Mouse (Mus musculus): Measurements from ENCODE around the gene Ggt6.
"Not testable (repeated sequence)": the region's sequence is repeated elsewhere in the genome, so short reads cannot be mapped to it uniquely, and the experiment has no call there.

The Ggt6 gene

GRCm38 (mm10) chr11:72436756-72437650 lies 1.7 kb downstream of the Ggt6 start:
- peak in 1 of 2 experiments; percentile 76 for DNase-seq (ENCODE audit: inconsistent age in 2 of 2, low spot score in 1 of 2)

GRCm38 (mm10) chr11:72438411-72438810 lies 3.1 kb downstream of the Ggt6 start:
- DNase-seq (ENCODE audit: inconsistent age in 2 of 2, low spot score in 1 of 2): no peak

DNA sequence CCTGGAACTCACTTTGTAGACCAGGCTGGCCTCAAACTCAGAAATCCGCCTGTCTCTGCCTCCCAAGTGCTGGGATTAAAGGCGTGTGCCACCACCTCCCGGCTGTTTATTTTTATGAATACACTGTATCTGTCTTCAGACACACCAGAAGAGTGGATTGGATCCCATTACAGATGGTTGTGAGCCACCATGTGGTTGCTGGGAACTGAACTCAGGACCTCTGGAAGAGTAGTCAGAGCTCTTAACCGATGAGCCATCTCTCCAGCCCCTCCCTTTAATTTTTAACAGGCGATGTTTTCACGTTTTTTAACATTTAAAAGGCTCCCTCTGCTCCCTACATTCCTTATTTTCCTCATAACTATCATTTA lies 5.3 kb downstream of the Ggt6 start:
- not testable (repeated sequence) for DNase-seq (ENCODE audit: inconsistent age in 2 of 2, low spot score in 1 of 2)

DNA sequence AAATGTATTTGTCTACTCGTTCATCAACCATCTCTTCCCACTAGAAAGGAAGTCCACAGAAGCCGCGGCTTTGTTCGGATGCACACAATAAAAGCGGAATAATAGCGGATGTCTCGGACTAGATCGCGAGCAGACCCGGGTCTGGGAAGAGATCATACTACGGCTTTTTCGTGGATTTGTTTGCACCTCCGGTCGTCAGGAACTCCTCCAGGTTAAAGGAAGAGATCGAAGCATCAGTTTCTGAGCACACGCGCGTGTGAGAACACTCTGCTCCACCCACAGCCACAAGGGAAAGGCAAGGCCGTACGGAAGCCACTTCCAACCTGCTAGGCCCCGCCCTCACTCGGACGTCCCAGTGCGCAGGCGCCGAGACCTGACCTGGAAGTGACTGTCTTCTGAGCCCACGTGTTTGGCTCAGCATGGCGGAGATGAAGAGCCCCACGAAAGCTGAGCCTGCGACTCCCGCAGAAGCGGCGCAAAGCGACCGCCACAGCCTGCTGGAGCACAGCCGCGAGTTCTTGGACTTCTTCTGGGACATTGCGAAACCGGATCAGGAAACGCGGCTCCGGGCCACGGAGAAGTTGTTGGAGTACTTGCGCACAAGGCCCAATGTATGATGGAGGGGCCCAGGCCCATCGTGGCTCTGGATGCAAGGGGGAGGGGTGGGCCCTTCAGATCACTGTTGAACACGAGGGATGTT lies 5.8 kb downstream of the Ggt6 start, which contains the start of gene Mybbp1a:
Gene Mybbp1a (plus strand): TSS at position 391 of the 700 bp plus-strand sequence.
- DNase-seq (ENCODE audit: inconsistent age in 2 of 2, low spot score in 1 of 2): peak; percentile 98 to 99

- DNase-seq (ENCODE audit: inconsistent age in 2 of 2, low spot score in 1 of 2): peak in 1 of 2 experiments; percentile 72
These were observed 11.2 kb downstream of the Ggt6 start for GRCm38 (mm10) chr11:72446311-72447105.

DNA sequence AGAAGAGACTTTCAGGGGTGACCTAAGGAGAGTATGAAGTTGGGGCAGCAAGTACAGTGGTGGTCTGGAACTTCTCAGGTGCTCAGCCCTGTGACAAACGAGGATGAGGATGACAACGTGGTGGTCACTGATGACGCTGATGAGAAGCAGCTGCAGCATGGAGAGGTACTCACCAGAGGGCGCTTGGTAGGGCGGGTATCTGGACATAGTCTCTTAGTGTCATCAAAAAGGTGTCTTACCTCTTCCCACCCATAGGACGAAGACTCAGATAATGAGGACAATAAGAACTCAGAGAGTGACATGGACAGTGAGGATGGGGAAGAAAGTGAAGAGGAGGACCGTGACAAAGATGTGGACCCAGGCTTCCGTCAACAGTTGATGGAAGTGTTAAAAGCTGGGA lies 12.1 kb downstream of the Ggt6 start:
- no peak for DNase-seq (ENCODE audit: inconsistent age in 2 of 2, low spot score in 1 of 2)

GRCm38 (mm10) chr11:72452140-72452665 lies 16.9 kb downstream of the Ggt6 start:
- no peak for DNase-seq (ENCODE audit: inconsistent age in 2 of 2, low spot score in 1 of 2)

DNA sequence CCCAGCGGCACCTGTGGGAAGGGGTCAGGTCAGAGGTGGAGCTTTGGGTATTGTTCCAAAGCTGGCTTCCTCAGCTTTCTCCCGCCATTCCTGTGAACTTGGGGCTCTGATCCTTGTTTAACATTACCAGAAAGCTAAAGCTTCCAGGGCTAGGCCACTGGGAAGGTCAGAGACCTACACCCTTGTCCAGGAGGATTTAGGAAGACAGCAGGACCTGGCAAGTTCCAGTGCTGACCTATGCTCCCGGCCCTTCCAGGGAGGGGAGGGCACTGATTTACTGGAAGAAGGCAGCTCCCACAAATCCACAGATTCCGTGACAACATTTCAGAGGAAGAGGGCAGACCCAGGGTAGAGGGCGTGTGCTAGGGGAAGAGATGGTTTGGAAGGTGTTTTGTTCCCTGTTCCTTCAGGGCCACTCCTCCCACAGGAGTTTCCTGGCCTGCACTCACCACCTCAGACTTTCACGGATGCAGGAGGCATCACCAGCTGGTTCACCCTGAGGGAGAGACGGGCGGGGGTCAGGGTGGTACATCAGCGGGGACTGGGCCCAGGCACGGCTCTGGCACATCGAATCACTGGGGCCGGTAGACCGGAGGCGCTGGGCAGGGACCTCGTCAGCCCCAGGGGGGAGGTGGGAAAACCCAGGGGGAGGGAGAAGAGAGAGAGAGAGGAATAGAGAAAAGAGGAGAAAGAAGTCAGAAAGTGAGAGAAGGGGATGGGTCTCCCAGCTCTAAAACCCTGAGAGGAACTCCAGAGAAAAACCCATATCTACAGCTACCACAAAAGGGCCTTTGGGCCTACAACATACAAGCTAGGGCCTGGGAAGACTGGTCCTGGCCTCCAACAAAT lies 18.0 kb downstream of the Ggt6 start:
- no peak for DNase-seq (ENCODE audit: inconsistent age in 2 of 2, low spot score in 1 of 2)

DNA sequence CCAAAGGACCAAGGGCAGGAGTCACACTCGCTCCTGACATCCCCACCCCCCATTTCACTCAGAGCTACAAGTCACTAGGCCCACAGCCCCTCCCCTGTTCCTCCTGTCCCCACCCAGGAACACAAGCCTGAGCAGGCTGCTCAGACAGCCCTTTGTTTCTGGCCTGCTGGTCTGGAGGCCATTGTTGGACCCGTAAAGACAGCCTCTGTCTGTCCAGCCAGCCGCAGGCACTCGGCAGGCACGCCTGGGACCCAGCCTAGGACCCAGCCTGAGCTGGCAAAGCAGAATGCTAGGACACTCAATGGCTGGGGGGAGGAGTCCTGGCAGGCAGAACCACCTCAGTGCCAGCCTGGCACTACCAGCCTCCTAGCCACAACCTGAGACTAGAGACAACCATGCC lies 20.4 kb downstream of the Ggt6 start:
- DNase-seq (ENCODE audit: inconsistent age in 2 of 2, low spot score in 1 of 2): no peak

- peak; percentile 42 to 66 for DNase-seq (ENCODE audit: inconsistent age in 2 of 2, low spot score in 1 of 2)
These were observed 22.7 kb downstream of the Ggt6 start for GRCm38 (mm10) chr11:72457995-72458496.

- DNase-seq (ENCODE audit: inconsistent age in 2 of 2, low spot score in 1 of 2): no peak
These were observed 23.2 kb downstream of the Ggt6 start for GRCm38 (mm10) chr11:72458502-72458901.

DNA sequence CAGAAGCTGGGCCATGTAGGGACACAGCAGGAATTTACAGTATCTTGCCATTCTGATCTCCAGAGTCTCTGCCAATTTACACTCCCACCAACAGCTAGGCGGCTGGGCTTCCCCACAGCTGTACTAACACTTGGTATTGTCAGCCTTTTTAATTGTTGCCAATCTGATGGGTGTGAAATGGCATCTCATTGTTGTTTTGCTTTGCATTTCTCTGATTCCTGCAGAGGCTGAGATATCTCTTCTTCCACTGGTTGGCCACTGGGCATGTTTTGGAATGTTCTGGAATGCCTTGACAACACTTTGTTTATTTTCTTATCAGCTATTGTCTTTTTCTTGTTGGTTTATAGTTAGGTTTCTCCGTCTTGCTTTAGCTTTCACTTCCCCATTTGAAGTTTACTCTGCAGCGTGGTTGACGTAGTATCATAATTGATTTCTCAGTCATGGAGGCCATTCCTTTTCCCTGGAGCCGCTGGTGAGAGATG lies 26.2 kb downstream of the Ggt6 start:
- no peak for DNase-seq (ENCODE audit: inconsistent age in 2 of 2, low spot score in 1 of 2)

DNA sequence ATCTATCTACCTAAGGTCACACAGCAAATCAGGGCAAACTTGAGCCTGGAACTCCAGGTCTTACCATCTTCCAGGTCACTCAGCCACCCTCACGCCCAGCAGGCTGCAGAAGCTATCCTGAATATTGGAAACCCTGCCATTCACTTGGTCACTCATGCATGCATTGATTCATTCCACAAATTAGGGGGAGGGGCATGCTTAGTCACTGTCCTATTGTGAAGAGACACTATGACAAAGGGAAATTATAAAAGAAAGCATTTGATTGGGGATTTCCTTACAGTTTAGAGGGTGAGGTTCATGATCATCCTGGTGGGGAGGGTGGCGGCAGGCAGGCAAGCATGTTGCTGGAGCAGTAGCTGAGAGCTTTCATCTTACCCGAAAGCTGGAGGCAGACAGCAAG lies 29.5 kb downstream of the Ggt6 start:
- DNase-seq (ENCODE audit: inconsistent age in 2 of 2, low spot score in 1 of 2): no peak

- DNase-seq (ENCODE audit: inconsistent age in 2 of 2, low spot score in 1 of 2): no peak
These were observed 30.8 kb downstream of the Ggt6 start for GRCm38 (mm10) chr11:72465978-72466693.

DNA sequence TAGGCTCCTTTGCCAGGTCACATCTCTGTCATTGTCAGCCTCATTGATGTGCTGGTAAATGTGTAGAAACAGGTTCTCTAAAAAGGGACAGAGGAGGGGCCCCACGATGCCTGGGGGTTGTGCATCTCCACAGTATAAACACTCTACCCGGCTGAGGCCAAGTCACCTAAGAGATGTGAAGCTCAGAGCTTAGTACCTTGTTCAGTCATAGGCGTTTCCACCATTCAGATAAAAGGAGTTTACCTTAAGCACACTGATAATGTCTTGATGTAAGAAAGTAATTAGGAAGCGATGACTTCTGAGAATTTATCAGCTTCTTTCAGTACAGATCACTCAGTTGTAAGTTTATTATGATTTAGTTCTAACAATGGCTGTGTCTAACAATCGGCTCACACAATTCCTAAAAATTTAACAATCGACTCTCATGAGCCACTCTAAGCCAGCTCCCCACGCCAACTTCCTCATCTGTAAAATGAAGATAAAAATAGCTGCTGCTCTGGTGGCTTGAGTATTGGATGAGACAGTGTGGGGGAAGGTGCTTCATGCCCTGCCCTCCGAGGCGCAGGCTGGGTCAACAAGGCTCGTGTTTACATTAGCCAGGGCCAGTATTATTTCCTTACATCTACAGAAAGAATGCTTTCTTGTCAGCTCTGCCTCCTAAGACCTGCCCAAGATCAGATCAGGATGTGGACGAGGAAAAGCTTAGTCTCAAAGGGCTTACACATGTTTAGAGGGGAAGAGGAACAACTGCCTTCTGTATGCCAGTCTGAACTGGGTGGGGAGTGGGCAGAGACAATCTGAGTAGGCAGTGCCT lies 31.6 kb downstream of the Ggt6 start:
- DNase-seq (ENCODE audit: inconsistent age in 2 of 2, low spot score in 1 of 2): no peak

DNA sequence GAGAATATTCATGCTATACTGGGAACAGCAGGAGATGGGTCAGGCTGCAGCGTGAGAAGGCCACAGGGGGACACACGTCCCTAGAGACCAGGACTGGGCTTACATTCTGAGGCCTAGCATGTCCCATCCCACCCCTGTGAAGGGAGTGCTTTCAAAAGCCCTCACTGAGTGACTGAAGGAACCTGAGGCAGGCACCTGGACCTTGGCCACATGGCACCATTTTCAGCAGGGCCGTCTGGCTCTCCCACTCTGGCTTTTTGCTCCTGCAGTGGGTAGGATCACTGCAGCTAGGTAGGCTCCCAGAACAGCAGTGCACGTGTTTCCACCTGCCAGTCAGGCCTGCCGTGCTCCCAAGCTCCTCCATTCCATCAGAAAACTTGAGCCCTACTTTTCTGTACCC lies 33.2 kb downstream of the Ggt6 start:
- DNase-seq (ENCODE audit: inconsistent age in 2 of 2, low spot score in 1 of 2): no peak

DNA sequence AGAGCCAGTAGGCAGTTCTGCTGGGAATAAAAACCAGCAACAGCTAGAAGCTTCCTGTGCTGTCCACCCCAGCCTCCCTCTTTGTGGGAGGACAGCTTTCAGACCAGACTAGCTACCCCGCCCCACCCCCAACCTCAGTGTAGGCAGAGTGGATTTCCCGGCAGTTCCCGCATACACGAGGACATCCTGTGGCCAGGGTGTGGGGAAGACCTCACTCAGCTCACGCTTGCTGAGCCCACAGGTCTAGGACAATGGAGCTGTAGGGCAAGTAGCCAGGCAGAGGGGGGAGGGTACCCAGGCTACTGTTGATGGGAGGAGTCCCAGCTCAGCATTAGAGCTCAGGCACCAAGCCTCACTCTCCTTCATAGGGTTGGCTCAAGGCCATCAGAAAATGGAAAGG lies 33.9 kb downstream of the Ggt6 start:
- peak; percentile 62 to 75 for DNase-seq (ENCODE audit: inconsistent age in 2 of 2, low spot score in 1 of 2)

- no peak for DNase-seq (ENCODE audit: inconsistent age in 2 of 2, low spot score in 1 of 2)
These were observed 34.7 kb downstream of the Ggt6 start for GRCm38 (mm10) chr11:72470004-72470403.

All from adrenal gland, adult (tissue).